Mouse (Mus musculus) limb, embryonic 10.5 days (tissue): Measurements from ENCODE around the gene Hs3st5. TPM values are rescaled to one million over a fixed set of nuclear protein-coding genes. Genes with fewer than 3 reads are reported as not detected.
"Not testable (repeated sequence)": the region's sequence is repeated elsewhere in the genome, so short reads cannot be mapped to it uniquely, and the experiment has no call there.

Experiments
- DNase-seq: peaks from one replicate; pipeline ENCODE4 v3.0.0-alpha.2; 2017; ENCODE audit warnings: low spot score
- H3K27ac ChIP-seq: fragments of 300-500 bp; sonication (generic); 2 replicates; pipeline ENCODE4 v1.5.1; 2016; ENCODE audit warnings: mild to moderate bottlenecking
- H3K27me3 ChIP-seq: fragments of 300-500 bp; sonication (generic); 2 replicates; pipeline ENCODE4 v1.6.1; 2016; ENCODE audit warnings: low read depth, mild to moderate bottlenecking; ENCODE audit not compliant: poor library complexity, severe bottlenecking
- H3K36me3 ChIP-seq: fragments of 300-500 bp; sonication (generic); 2 replicates; pipeline ENCODE4 v1.6.1; 2016; ENCODE audit warnings: mild to moderate bottlenecking, moderate library complexity
- H3K4me1 ChIP-seq: fragments of 300-500 bp; sonication (generic); 2 replicates; pipeline ENCODE4 v1.6.1; 2016
- H3K4me3 ChIP-seq: fragments of 300-500 bp; sonication (generic); 2 replicates; pipeline ENCODE4 v1.5.1; 2016; ENCODE audit warnings: mild to moderate bottlenecking, moderate library complexity
- H3K9me3 ChIP-seq: fragments of 300-500 bp; sonication (generic); replicated peaks from 2 replicates; pipeline ENCODE4 v1.6.1; 2016; ENCODE audit warnings: mild to moderate bottlenecking
- WGBS: fragments of 180-500 bp; shearing (Covaris S2); methylation state at CpG from one replicate; pipeline ENCODE4 v1.1.7; 2016; 5-methylcytosine and 5-hydroxymethylcytosine counted together
- polyA plus RNA-seq: library from polyadenylated mRNA; unstranded; fragments of >200 nt; fragmentation: Nextera tagmentation; extraction: Ambion mirVana; gene quantifications from 2 replicates; pipeline ENCODE4 v1.2.1, GENCODE M21; 2016

The Hs3st5 gene
- polyA plus RNA-seq, 1 experiment from 2014 or later, result 0.20 TPM

- DNase-seq, result no peak
- Histone ChIP-seq H3K4me1 (peaks cover 19% of the 10 kb centered on the region), H3K4me3 (no peak overlapping the region), H3K36me3 (no peaks in the 10 kb centered on the region), H3K27me3 (peaks cover 60% of the 10 kb centered on the region), H3K27ac (no peak overlapping the region), H3K9me3 (no peaks in the 10 kb centered on the region)
- 83% methylated on average over 4 of the region's 4 CpGs for WGBS
Measured at GRCm38 (mm10) chr10:36509477-36509876, 2.9 kb downstream of the Hs3st5 start.

- Histone ChIP-seq H3K4me3 (no peak overlapping the region), H3K36me3 (no peaks in the 10 kb centered on the region), H3K27ac (no peak overlapping the region), H3K4me1 (no peaks in the 10 kb centered on the region), H3K27me3 (no peaks in the 10 kb centered on the region), H3K9me3 (no peaks in the 10 kb centered on the region)
- DNase-seq, result no peak
Measured at GRCm38 (mm10) chr10:36523881-36524280, 17.3 kb downstream of the Hs3st5 start.

DNA sequence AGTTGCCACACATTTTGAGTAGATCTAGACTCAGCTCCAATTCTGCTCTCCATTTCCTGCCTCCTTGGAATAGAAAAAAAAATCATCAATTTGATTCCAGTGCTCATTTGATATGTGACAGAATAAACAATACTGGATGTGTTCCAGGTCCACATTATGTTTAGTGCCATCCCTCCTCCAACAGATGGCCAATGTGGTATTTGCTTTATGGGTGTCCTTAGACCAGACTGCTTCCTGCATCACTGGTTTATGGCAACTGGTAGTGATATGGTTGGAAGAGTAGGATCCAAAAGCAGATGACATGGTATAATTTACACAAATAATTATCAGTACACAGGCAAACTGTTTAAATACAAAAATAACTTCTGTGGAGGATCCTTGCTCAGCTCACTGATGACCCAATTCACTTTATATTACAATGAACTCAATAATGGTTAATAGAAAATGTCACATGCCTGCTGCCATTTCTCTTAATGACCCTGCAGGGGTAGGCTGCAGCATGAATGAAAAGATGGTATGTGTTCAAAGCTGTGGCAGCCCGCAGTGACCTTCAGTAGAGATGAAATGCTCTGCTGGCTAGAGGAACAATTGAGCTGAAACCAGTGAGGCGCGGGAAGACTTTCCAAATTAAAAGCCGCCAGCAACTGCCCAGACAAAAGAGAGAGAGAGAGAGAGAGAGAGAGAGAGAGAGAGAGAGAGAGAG is 27.2 kb downstream of the Hs3st5 start:
- Histone ChIP-seq H3K27ac (no peak overlapping the region), H3K4me3 (no peak overlapping the region), H3K36me3 (no peaks in the 10 kb centered on the region), H3K27me3 (no peaks in the 10 kb centered on the region), H3K9me3 (no peaks in the 10 kb centered on the region), H3K4me1 (no peaks in the 10 kb centered on the region)
- DNase-seq, result no peak
- WGBS, result 82% methylated on average over 4 of the region's 4 CpGs

GRCm38 (mm10) chr10:36546622-36547021 is 40.0 kb downstream of the Hs3st5 start:
- Histone ChIP-seq H3K27ac (no peak overlapping the region), H3K4me3 (no peak overlapping the region), H3K36me3 (no peaks in the 10 kb centered on the region), H3K27me3 (no peaks in the 10 kb centered on the region), H3K9me3 (no peaks in the 10 kb centered on the region), H3K4me1 (no peaks in the 10 kb centered on the region)
- DNase-seq, result no peak
- 40% methylated on average over 2 of the region's 2 CpGs for WGBS

- WGBS, result 78% methylated on average over 1 of the region's 1 CpGs
- H3K4me3 ChIP-seq, DNase-seq, H3K27ac ChIP-seq, H3K36me3 ChIP-seq, H3K27me3 ChIP-seq, H3K9me3 ChIP-seq, H3K4me1 ChIP-seq: not testable (repeated sequence)
Measured at GRCm38 (mm10) chr10:36547713-36548112, 41.1 kb downstream of the Hs3st5 start.

- Histone ChIP-seq H3K27me3 (no peaks in the 10 kb centered on the region), H3K4me3 (no peak overlapping the region), H3K27ac (no peak overlapping the region), H3K9me3 (no peaks in the 10 kb centered on the region), H3K36me3 (no peaks in the 10 kb centered on the region), H3K4me1 (no peaks in the 10 kb centered on the region)
- no peak for DNase-seq
- WGBS, result 79% methylated on average over 4 of the region's 4 CpGs
Measured at GRCm38 (mm10) chr10:36554057-36554456, 47.4 kb downstream of the Hs3st5 start.

- H3K9me3 ChIP-seq, result no peaks in the 10 kb centered on the region
- no peaks in the 10 kb centered on the region for H3K4me1 ChIP-seq
- DNase-seq, result no peak
- 75% methylated on average over 6 of the region's 6 CpGs for WGBS
- no peaks in the 10 kb centered on the region for H3K27me3 ChIP-seq
- no peak overlapping the region for H3K4me3 ChIP-seq
- H3K36me3 ChIP-seq, result no peaks in the 10 kb centered on the region
- no peak overlapping the region for H3K27ac ChIP-seq
Measured at GRCm38 (mm10) chr10:36554941-36555888, 48.6 kb downstream of the Hs3st5 start.

DNA sequence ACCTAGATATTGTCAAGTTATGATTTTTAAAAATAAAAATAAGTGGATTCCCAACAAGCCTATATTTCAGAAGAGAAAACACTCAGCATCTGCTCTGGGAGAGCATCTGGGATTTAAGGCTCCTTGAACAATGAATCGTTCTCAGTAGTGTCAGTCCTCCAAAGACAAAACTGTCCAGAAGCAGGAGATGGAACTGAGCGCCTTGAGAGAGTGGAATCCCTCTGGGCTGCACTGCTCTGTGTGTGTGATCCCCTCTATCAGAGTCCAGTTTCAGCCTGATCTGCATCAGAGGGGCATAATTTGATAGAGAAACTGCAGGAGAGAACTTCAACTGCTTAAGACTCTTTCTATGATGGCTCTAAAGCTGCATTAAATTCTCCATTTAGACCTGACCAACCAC is 49.5 kb downstream of the Hs3st5 start:
- 85% methylated on average over 2 of the region's 2 CpGs for WGBS
- H3K36me3 ChIP-seq, result no peaks in the 10 kb centered on the region
- no peaks in the 10 kb centered on the region for H3K9me3 ChIP-seq
- H3K27ac ChIP-seq, result no peak overlapping the region
- DNase-seq, result no peak
- H3K4me3 ChIP-seq, result no peak overlapping the region
- no peaks in the 10 kb centered on the region for H3K4me1 ChIP-seq
- no peaks in the 10 kb centered on the region for H3K27me3 ChIP-seq

- no peaks in the 10 kb centered on the region for H3K27me3 ChIP-seq
- H3K9me3 ChIP-seq, result no peaks in the 10 kb centered on the region
- H3K27ac ChIP-seq, result no peak overlapping the region
- no peaks in the 10 kb centered on the region for H3K36me3 ChIP-seq
- 90% methylated on average over 6 of the region's 6 CpGs for WGBS
- no peak overlapping the region for H3K4me3 ChIP-seq
- DNase-seq, result no peak
- no peaks in the 10 kb centered on the region for H3K4me1 ChIP-seq
Measured at GRCm38 (mm10) chr10:36557673-36558072, 51.1 kb downstream of the Hs3st5 start.

GRCm38 (mm10) chr10:36558736-36559135 is 52.1 kb downstream of the Hs3st5 start:
- no peak for DNase-seq
- Histone ChIP-seq H3K36me3 (no peaks in the 10 kb centered on the region), H3K9me3 (no peaks in the 10 kb centered on the region), H3K4me3 (no peak overlapping the region), H3K4me1 (no peaks in the 10 kb centered on the region), H3K27ac (no peak overlapping the region), H3K27me3 (no peaks in the 10 kb centered on the region)
- 88% methylated on average over 5 of the region's 5 CpGs for WGBS

DNA sequence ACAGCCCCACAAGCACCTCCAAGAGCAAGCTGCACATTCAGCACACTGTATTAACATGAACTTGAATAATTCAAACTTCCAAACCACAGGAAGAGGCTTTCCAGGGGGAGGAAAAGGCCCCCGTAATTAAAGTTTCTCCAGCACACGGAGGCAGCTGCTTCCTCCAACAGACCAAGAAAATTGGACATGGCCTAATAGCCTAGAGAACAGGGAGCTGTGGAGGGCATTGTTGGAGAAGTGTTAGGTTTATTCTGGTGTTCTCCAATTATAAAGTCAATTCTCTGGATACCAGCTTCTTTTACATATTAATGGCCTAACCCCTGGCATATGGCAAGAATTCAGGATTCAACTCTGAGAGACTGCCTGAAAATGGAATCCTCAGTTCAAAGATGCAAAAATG is 60.6 kb downstream of the Hs3st5 start:
- Histone ChIP-seq H3K4me3 (no peak overlapping the region), H3K4me1 (no peaks in the 10 kb centered on the region), H3K27ac (no peak overlapping the region), H3K9me3 (no peaks in the 10 kb centered on the region), H3K36me3 (no peaks in the 10 kb centered on the region), H3K27me3 (no peaks in the 10 kb centered on the region)
- DNase-seq, result no peak
- 65% methylated on average over 2 of the region's 2 CpGs for WGBS

- WGBS, result 76% methylated on average over 3 of the region's 3 CpGs
- DNase-seq, result no peak
- no peak overlapping the region for H3K27ac ChIP-seq
- no peaks in the 10 kb centered on the region for H3K36me3 ChIP-seq
- no peaks in the 10 kb centered on the region for H3K4me1 ChIP-seq
- H3K4me3 ChIP-seq, result no peak overlapping the region
- no peaks in the 10 kb centered on the region for H3K27me3 ChIP-seq
- H3K9me3 ChIP-seq, result no peaks in the 10 kb centered on the region
Measured at GRCm38 (mm10) chr10:36572540-36572939, 65.9 kb downstream of the Hs3st5 start.

- Histone ChIP-seq H3K4me3 (no peak overlapping the region), H3K4me1 (no peaks in the 10 kb centered on the region), H3K27ac (no peak overlapping the region), H3K9me3 (no peaks in the 10 kb centered on the region), H3K36me3 (no peaks in the 10 kb centered on the region), H3K27me3 (no peaks in the 10 kb centered on the region)
- 87% methylated on average over 4 of the region's 4 CpGs for WGBS
- no peak for DNase-seq
Measured at GRCm38 (mm10) chr10:36578375-36579145, 71.9 kb downstream of the Hs3st5 start.
